Mouse (Mus musculus): ENCODE results near the gene Cyb5d1. TPM values are rescaled to one million over a fixed set of nuclear protein-coding genes. Genes with fewer than 3 reads are reported as not detected.

The Cyb5d1 gene
- total RNA-seq (2021) = 10 to 100 TPM; 26.5 to 26.9 TPM
- long read RNA-seq, experiment 1, transcript Cyb5d1-201 (4 exons, 753 nt) = major isoform, 8 of 9 reads
- long read RNA-seq, experiment 1, partial matches to known transcripts = 0 of 9 reads
- long read RNA-seq, experiment 1, other reads (novel, unspliced or antisense) = 1 of 9 reads
- long read RNA-seq, experiment 2, transcript Cyb5d1-201 (4 exons, 753 nt) = major isoform, 5 of 6 reads
- long read RNA-seq, experiment 2, partial matches to known transcripts = 1 of 6 reads
- long read RNA-seq, experiment 2, other reads (novel, unspliced or antisense) = 0 of 6 reads

- peak; percentile 82 for DNase-seq
These were observed at the start of gene Cyb5d1, which contains the start of gene Naa38 for GRCm38 (mm10) chr11:69395235-69395633. TSS of gene Cyb5d1 (minus strand) at chr11:69395631. TSS of gene Naa38 (plus strand) at chr11:69395487.

DNA sequence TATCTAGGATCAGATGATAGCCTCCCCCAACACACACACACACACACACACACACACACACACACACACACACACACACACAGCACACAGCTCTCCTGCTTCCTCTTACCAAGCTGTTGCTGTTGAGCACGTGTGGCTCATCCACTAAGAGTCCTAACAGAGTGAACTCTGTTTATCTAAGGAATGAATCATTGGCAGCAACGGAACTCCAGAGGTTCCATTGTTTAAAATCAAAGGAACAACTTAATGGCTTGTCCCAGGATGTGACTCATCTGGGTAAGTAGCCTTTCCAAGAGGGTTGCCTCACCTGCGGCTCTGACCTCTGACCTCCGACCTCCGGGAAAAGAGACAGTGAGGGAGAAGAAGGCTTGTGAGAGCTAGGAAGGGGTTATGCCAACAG is 47.9 kb upstream of the Cyb5d1 start:
- DNase-seq = no peak

- no peak for DNase-seq
These were observed 41.9 kb upstream of the Cyb5d1 start for GRCm38 (mm10) chr11:69437291-69437690.

- DNase-seq = no peak
These were observed 37.8 kb upstream of the Cyb5d1 start for GRCm38 (mm10) chr11:69433189-69433588.

DNA sequence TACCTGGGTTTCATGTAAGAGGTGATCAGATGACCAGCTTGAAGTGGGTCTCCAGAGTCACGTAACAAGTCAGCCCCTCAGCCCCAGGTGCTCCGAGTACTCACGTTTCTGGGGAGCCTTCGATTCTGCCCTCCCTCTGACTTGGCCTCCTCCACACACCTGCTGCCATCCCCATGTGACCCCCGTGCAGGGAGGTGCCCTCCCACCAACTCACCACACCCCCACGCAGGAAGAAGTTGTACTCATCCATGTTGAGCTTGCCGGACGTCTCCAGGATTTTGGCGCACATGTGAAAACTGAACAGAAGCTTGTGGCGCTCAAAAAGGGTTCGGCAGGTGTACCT is 37.2 kb upstream of the Cyb5d1 start:
- no peak for DNase-seq

- peak; percentile 60 for DNase-seq
These were observed 36.6 kb upstream of the Cyb5d1 start for GRCm38 (mm10) chr11:69431829-69432639.

DNA sequence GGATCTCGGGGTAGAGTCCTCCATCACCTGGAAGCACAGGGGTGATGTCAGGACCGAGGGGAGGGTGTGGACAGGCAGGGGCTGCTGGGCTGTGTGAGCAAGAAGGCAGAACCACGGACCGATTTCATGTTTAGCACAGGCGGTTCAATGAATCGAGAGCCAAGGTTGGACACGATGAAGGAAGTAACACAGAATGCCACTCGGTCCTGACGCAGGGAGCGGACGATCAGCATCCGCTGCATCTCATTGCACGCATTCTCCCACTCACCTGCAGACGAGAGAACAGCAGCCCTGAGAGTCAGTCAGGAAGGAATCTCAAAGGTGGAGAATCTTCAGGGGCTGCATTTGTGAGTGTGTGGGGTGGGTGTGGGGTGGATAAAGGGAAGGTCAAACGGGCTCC is 35.2 kb upstream of the Cyb5d1 start:
- DNase-seq = no peak

GRCm38 (mm10) chr11:69429313-69429712 is 33.9 kb upstream of the Cyb5d1 start:
- peak; percentile 41 for DNase-seq

DNA sequence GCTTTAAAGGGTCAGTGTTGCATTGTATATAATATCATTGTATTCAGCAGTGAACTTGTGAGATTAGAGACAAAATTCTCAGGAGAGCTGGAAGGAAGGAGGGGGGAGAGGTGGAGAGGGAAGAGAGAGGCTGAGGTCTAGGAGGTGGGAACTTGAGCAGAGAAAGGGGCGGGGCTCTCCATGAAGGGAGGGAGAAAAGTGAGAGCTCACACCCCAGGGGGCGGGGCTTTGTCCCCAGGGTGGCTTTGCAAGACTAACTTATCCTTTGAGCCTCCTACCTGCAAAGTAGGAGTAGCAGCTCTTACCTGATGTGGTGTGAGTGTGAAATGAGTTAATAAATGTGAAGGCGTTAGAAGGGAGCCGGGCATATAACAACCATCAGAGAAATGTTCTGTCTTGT is 33.3 kb upstream of the Cyb5d1 start:
- peak; percentile 41 for DNase-seq

GRCm38 (mm10) chr11:69426246-69426645 is 30.8 kb upstream of the Cyb5d1 start:
- DNase-seq = no peak

DNA sequence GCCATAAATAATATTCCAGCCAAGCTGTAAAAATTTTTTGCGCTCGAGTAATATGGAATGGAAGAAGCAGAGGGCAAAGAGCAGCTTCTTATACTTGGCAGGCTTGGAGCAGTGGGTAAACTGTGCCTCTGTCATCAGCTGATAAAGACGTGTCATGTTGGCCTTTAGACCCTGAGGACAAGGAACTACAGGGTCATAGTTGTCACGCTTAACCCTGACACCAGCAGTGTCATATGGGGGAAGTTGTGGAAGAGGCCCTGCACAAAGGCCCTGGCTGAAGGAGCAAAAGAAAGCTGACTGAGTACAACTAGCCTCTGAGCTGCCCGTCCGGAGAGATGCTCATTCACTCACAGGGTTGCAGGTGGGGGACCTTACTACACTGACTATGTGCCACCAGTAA is 28.5 kb upstream of the Cyb5d1 start:
- no peak for DNase-seq

DNA sequence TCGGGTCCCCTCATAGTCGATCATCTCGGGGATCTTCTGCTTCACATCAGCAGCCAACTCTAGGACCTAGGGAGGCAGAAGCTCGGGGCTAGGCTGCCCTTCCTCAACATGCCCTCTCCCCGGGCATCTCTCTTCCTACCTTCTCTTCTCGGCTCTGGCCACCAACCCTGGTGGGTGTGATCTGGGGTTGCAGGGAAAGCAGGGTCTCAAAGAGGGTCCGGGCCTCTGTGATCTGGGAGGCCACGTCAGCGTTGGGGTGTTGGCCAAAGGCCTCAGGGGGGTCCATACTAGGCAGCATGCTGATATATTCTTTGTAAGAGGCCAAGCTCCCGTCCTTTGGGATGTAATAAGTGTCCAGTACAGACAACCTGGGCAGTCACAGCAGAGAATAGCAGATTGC is 27.4 kb upstream of the Cyb5d1 start:
- DNase-seq = no peak

GRCm38 (mm10) chr11:69421131-69421977 is 25.9 kb upstream of the Cyb5d1 start:
- no peak for DNase-seq

- DNase-seq = no peak
These were observed 25.1 kb upstream of the Cyb5d1 start for GRCm38 (mm10) chr11:69420554-69421000.

DNA sequence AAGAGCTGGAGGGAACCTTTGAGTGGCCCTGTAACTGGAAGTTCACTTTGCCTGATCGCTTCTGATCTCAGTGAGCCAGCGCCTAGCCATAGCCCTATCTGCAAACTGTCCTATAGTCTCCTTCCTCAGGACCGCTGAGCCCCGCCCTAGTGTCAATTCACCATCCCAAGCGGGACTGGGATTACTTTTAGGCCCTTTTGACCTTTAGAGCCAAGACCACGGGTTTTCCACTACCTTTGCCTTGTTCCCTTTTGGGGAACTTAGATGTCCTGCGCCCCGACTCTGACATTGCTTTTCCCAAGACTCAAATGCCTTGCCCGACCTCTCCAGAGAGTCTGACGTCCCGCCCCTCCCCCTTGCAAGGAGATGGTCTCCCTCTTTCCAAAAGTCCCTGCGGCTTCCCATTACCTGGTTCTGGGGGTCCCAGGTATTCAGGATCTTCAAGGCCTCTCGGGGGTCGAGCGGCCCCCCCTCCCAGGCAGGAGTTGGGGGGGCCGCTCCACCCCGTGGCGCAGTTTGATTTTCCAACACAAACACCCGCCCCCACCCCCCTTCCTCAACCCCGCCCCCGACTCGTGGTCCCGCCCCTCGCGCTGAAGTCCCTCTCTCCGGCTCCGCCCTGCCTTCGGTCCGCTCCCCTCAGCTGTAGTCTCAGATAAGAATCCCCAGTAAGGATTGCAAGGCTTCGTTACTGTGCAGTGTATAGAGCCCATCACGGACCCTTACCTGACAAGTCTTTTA is 24.6 kb upstream of the Cyb5d1 start:
- DNase-seq = peak; percentile 50

DNA sequence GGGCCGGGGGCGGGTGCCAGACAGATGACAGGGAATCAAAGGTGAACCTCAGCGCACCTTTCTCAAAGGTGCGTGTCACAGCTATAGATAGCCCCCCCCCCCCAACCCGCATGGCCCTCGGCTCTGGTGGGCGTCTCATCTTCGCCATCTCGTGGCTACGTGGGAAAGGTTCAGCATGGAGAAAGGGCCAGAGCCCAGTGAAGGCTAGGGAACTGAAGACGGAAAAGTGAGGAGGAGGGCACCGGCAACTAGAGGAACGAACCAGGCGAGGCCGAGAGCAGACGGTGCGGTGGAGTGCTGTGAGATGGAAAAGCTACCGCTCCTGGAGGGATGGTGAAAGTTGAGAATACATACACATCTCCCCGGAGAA is 24.0 kb upstream of the Cyb5d1 start:
- peak; percentile 26 for DNase-seq

- DNase-seq = peak; percentile 98
These were observed 23.3 kb upstream of the Cyb5d1 start for GRCm38 (mm10) chr11:69418481-69419442.

DNA sequence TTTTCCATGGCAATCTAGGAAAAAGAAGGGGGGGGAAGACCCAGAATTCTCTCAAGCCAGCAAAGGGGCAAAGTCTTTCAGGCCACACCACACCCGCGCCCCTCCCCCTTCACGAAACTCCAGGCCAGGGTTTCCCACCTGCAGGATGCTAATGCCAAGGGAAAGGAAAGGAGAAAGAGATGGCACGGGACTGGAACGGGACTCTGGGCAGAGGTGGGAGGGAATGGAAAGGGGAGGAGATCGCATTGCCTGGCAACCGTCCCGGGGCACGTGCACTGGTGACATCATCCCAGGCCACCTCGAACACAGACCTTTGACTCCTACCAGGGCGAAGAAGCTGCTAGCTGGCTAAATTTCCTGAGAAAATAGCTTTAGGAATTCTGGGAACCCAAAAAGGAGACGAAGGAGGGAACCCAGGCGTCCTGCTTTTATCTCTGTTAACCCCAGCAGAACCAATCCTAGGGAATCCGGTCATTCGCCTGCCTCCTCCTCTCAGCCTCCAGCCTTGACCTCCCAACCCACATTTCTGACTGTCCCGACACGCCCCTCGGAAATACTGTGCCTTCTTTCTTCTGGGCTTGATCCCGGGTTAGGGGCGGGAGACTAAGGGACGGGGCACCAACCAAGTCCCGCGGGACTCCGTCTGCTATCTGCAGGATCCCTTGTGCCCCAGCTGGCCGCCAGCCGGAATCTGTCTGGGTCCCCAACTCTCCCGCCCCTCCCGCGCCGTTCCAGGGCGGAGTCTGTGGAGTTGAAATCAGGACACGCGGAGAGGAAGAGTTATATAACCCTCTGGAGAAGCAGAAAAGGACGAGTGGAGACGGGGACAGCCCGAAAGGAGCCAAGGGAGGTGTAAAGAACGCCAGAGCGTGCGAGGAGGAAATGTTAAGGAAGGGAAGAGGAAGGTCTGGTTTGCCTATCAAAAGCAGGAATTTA is 22.3 kb upstream of the Cyb5d1 start:
- DNase-seq = peak; percentile 95

- no peak for DNase-seq
These were observed 21.6 kb upstream of the Cyb5d1 start for GRCm38 (mm10) chr11:69416921-69417448.
